Mouse (Mus musculus) cerebellum, adult 11 months (tissue): Measurements from ENCODE around the gene Mapk14.

ENCODE experiments used
- DNase-seq: peaks from one replicate; pipeline ENCODE4 v3.0.0; 2022

The Mapk14 gene

GRCm38 (mm10) chr17:28690776-28691686 is at the start of gene Mapk14:
Mapk14 (plus strand) TSS chr17:28691329.
- peak; percentile 100 for DNase-seq

DNA sequence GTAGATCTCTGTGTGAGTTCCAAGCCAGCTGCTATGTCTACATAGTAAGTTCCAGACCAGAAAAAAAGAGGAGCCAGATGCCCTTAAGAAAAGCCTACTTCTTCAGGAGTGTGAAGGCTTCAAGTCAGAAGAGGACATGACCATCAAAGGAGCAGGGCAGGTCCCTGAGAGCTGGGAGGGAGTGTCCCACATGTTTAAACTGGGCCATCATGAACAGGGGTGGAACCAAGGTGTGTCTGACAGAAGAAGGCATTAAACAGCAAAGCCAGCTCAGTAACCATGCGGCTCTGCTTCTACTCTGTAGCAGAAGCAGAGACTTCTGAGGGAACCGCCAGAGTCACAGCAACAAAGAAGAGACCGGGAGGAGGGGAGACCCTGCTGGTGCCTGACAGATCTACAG is 47.4 kb upstream of the Mapk14 start:
- DNase-seq: no peak

GRCm38 (mm10) chr17:28644112-28644511 is 47.0 kb upstream of the Mapk14 start:
- DNase-seq: no peak

DNA sequence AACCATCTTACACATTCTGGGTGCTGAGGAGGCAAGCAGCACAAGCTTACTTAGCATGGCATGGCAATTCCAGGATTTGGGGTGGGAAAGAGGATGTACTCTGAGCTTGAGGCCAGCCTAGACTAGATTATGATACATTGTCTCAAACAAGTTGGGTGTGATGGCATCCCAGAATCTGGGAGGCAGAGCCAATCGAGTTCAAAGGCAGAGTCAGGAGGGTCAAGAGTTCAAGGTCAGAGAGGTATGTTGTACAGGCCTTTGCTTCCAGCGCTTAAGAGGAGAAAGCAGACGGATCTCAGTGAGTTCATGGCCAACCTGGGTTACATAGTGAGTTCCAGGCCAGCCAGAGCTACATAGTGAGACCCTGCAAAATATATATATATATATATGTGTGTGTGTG is 44.9 kb upstream of the Mapk14 start:
- no peak for DNase-seq

- DNase-seq: peak; percentile 12
These were observed 42.3 kb upstream of the Mapk14 start for GRCm38 (mm10) chr17:28648607-28649370.

- DNase-seq: no peak
These were observed 40.9 kb upstream of the Mapk14 start for GRCm38 (mm10) chr17:28650268-28650667.

- DNase-seq: no peak
These were observed 33.2 kb upstream of the Mapk14 start for GRCm38 (mm10) chr17:28657936-28658335.

DNA sequence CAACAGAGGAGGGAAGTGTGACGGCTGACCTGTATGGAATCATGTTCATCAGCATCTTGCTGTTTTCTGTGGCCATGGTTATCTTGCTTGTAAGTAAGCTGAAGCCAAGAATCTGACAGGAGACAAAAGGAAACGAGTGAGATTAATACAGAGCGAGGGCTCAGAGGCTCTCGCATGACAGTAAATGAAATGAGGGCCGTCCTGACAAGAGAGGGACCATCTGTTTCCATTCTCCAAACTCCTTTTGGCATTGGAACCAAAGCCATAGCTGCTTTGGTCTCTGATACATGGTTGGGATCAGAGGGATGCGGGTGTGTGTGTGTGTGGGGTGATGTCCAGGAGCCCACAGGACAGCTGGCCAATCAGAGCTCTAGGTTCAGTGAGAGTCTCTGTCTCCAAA is 31.6 kb upstream of the Mapk14 start:
- DNase-seq: no peak

DNA sequence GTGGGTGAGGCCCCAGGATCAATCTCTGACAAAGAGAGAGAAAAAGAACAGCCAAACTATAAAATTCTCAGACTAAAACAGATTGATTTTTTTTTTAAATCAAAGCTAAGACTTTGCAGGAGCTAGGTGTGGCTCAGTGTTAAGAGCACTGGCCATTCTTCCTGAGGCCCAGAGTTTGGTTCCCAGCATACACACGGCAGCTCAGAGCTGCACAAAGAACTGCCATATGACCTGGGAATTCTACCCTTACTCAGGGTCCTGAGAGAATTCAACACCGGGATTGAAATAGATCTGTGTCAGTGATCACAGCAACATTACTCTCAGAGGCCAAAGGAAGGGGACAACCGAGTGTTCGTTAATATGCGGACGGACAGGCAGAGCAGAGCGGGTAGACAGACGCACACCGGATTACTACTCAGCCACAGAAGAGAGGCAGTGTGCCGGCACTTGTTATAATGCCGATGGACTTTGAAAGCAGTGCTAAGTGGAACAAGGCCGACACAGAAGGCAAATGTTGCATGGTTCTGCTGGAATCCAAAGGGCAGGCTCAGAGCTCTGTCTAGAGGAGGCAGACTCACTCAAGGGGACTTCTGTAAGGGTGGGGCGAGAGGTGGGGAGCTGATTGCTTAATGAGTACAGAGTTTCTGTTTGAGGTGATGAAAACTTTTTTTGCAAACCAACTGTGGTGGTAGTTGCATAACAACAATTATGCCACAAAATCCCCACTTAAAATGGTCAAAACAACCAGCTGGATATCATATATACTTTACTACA is 8.6 kb upstream of the Mapk14 start:
- DNase-seq: no peak

DNA sequence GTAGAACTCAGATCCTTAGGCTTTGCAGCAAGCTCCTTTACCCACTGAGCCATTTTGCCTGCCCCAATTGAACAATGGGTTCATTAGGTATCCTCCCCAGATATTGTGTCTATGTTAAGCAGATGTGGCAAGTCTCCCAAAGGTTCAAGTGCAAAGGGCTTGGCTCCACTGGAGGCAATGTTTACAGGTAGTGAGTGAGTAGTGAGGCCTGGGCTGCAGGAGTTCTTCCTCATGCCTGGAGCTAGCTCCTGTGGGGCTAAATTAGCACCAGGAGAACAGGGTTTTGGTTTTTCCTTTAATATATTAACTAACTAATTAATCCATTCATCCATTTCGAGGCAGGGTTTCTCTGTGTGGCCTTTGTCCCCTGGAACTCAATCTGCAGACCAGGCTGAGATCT is 7.5 kb upstream of the Mapk14 start:
- DNase-seq: no peak

- no peak for DNase-seq
These were observed 6.5 kb upstream of the Mapk14 start for GRCm38 (mm10) chr17:28684631-28685030.

- DNase-seq: no peak
These were observed 3.8 kb upstream of the Mapk14 start for GRCm38 (mm10) chr17:28687354-28687753.

DNA sequence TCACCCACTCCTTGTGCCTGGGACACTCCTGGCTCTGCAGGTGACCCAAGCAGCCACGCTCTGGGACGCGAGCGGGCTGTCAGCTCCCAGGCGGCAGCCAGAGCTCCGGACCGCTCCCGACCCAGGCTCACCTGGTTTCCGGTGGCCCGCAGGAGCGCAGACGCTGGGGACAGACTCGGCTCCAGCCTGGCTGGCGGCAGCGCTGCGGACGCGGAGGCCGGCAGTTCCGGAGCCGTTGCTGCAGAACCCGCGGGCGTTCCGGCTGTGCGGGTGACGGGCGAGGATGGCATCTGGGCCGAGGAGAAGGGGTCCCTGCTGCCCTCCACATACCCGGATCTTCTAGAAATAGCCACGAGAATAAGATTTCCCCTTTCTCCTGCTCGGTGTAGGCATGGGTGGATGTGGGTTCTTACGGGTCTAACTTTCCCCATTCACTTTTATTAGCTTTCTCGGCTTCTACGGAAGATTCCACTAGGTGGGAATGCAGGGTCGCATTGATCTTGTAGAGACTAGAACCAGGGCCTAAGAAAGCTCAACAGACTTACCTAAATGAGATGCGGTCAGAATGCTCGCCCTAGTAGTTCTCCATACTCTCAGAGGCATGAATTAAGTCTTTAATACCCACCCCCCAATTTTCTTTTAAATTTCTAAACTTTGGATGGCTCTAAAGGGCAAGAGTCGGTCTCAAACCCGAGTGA is 1.4 kb upstream of the Mapk14 start, which contains the start of gene Slc26a8:
Slc26a8 (minus strand) TSS at position 648 of the 698 bp plus-strand sequence.
- peak; percentile 53 for DNase-seq

DNA sequence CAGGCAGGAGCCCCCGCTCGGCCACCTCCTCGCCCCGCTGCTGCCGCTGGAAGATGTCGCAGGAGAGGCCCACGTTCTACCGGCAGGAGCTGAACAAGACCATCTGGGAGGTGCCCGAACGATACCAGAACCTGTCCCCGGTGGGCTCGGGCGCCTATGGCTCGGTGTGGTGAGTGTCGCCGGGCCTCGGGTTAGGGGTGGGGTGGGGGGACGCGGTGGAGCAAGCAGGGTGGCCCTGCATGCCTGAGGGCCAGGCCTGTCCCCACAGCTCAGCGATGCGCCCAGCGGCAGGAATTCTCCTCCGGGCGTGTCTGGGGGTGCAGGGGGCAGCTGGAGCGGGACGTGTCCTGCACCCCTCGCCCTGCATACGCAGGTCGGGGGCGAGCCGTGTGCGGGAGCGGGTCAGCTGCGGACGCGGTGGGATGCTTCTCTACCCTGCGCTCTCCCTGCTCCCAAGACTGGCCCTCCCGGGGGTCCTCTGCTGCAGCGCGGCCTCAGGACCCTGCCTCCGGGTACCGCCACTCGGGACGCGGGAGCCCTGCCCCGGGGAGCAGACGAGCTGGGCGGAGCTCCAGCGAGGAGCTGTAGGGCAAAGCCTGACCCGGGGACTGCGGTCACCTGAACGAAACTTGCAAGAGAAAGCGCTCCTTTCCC is 685 bp downstream of the Mapk14 start:
- peak; percentile 46 for DNase-seq

GRCm38 (mm10) chr17:28692341-28692710 is 1.2 kb downstream of the Mapk14 start:
- DNase-seq: peak; percentile 37

- no peak for DNase-seq
These were observed 2.0 kb downstream of the Mapk14 start for GRCm38 (mm10) chr17:28693086-28693485.

- DNase-seq: no peak
These were observed 2.9 kb downstream of the Mapk14 start for GRCm38 (mm10) chr17:28694078-28694477.

GRCm38 (mm10) chr17:28694832-28695231 is 3.7 kb downstream of the Mapk14 start:
- DNase-seq: no peak

- DNase-seq: no peak
These were observed 5.5 kb downstream of the Mapk14 start for GRCm38 (mm10) chr17:28696641-28697040.

GRCm38 (mm10) chr17:28697290-28698195 is 6.4 kb downstream of the Mapk14 start:
- DNase-seq: no peak

GRCm38 (mm10) chr17:28698245-28698644 is 7.1 kb downstream of the Mapk14 start:
- DNase-seq: no peak
